Mouse (Mus musculus): ENCODE data around the gene Lamtor3. TPM values are rescaled to one million over a fixed set of nuclear protein-coding genes. Genes with fewer than 3 reads are reported as not detected.
A peak's percentile ranks its signal among the peaks of the same experiment; 100 is the strongest.
"Not testable (repeated sequence)": the region's sequence is repeated elsewhere in the genome, so short reads cannot be mapped to it uniquely, and the experiment has no call there.

Gene Lamtor3
- total and polyA plus RNA-seq, 3 experiments, result 12.9 to 69.9 (median 69.4) TPM

- DNase-seq, result no peak
These were observed 15.7 kb downstream of the Lamtor3 start for GRCm38 (mm10) chr3:137933986-137934385.

- peak; percentile 47 for DNase-seq
These were observed 17.5 kb downstream of the Lamtor3 start for GRCm38 (mm10) chr3:137935570-137936525.

- no peak for DNase-seq
These were observed 18.2 kb downstream of the Lamtor3 start for GRCm38 (mm10) chr3:137936541-137936940.

GRCm38 (mm10) chr3:137938608-137939007, 20.3 kb downstream of the Lamtor3 start:
- peak; percentile 77 for DNase-seq

- DNase-seq, result peak; percentile 79
These were observed 22.5 kb downstream of the Lamtor3 start for GRCm38 (mm10) chr3:137940757-137941156.

- DNase-seq, result no peak
These were observed 23.2 kb downstream of the Lamtor3 start for GRCm38 (mm10) chr3:137941555-137941954.

GRCm38 (mm10) chr3:137942098-137942622, 23.9 kb downstream of the Lamtor3 start:
- DNase-seq, result no peak

- DNase-seq, result no peak
These were observed 25.4 kb downstream of the Lamtor3 start for GRCm38 (mm10) chr3:137943737-137944154.

GRCm38 (mm10) chr3:137946827-137947226, 28.5 kb downstream of the Lamtor3 start:
- no peak for DNase-seq

- DNase-seq, result no peak
These were observed 29.2 kb downstream of the Lamtor3 start for GRCm38 (mm10) chr3:137947525-137947924.

GRCm38 (mm10) chr3:137950191-137950885, 32.0 kb downstream of the Lamtor3 start:
- DNase-seq, result no peak

- DNase-seq, result not testable (repeated sequence)
These were observed 33.0 kb downstream of the Lamtor3 start for GRCm38 (mm10) chr3:137951302-137951701.

- DNase-seq, result peak; percentile 35
These were observed 33.5 kb downstream of the Lamtor3 start for GRCm38 (mm10) chr3:137951819-137952218.

GRCm38 (mm10) chr3:137952225-137952913, 34.1 kb downstream of the Lamtor3 start:
- peak; percentile 81 for DNase-seq

GRCm38 (mm10) chr3:137952914-137953880, 34.9 kb downstream of the Lamtor3 start:
- no peak for DNase-seq

- DNase-seq, result no peak
These were observed 36.1 kb downstream of the Lamtor3 start for GRCm38 (mm10) chr3:137954256-137954916.

- DNase-seq, result no peak
These were observed 37.3 kb downstream of the Lamtor3 start for GRCm38 (mm10) chr3:137955560-137956081.

- no peak for DNase-seq
These were observed 39.6 kb downstream of the Lamtor3 start for GRCm38 (mm10) chr3:137957864-137958263.

GRCm38 (mm10) chr3:137958352-137958751, 40.0 kb downstream of the Lamtor3 start:
- DNase-seq, result no peak

GRCm38 (mm10) chr3:137959456-137959855, 41.1 kb downstream of the Lamtor3 start:
- DNase-seq, result peak; percentile 30

Measured in adrenal gland, adult 2 months (tissue).